Mouse (Mus musculus) ES-E14 (cell line): ENCODE results near the gene Tfcp2l1. TPM values are rescaled to one million over a fixed set of nuclear protein-coding genes. Genes with fewer than 3 reads are reported as not detected.

Experiments used
- DNase-seq: peaks from one replicate; pipeline ENCODE4 v3.0.0-alpha.2; 2013; ENCODE audit warnings: low read depth, low spot score
- H3K27ac ChIP-seq: 2 replicates; pipeline ENCODE4 v1.5.1; 2012; ENCODE audit warnings: low read depth, mild to moderate bottlenecking, low read length, moderate library complexity, mixed read lengths; ENCODE audit not compliant: poor library complexity, insufficient read depth, severe bottlenecking
- H3K36me3 ChIP-seq: 2 replicates; pipeline ENCODE4 v1.6.1; 2012; ENCODE audit warnings: mild to moderate bottlenecking, low read length, moderate library complexity, mixed read lengths; ENCODE audit not compliant: control insufficient read depth, poor library complexity, insufficient read depth, severe bottlenecking
- H3K4me1 ChIP-seq, 2 experiments: fragments of 150-350 bp in 1 of 2; sonication (generic) in 1 of 2; 2 replicates each; pipeline ENCODE4 v1.6.1; 2012; ENCODE audit warnings: low read length in 2 of 2, mild to moderate bottlenecking in 1 of 2, mixed read lengths in 1 of 2; ENCODE audit not compliant: control insufficient read depth in 2 of 2, insufficient read depth in 2 of 2, poor library complexity in 1 of 2
- H3K4me3 ChIP-seq, 2 experiments: fragments of 150-350 bp in 1 of 2; sonication (generic) in 1 of 2; 2 replicates each; pipeline ENCODE4 v1.5.1; 2012; ENCODE audit warnings: low read length in 2 of 2, low read depth in 1 of 2, mild to moderate bottlenecking in 1 of 2, mixed read lengths in 1 of 2; ENCODE audit not compliant: insufficient read depth in 1 of 2, poor library complexity in 1 of 2, severe bottlenecking in 1 of 2
- H3K9ac ChIP-seq: 2 replicates; pipeline ENCODE4 v1.6.1; 2012; ENCODE audit warnings: low read depth, mild to moderate bottlenecking, low read length, mixed read lengths; ENCODE audit not compliant: poor library complexity, insufficient read depth, severe bottlenecking
- H3K9me3 ChIP-seq: fragments of 150-350 bp; sonication (generic); 2 replicates; pipeline ENCODE4 v1.6.1; 2012; ENCODE audit warnings: low read depth, mild to moderate bottlenecking, low read length; ENCODE audit not compliant: control insufficient read depth, insufficient read depth
- CHD2 ChIP-seq: IDR thresholded peaks from 2 replicates; pipeline ENCODE4 v1.6.1; 2014; ENCODE audit warnings: mild to moderate bottlenecking, low read depth, low read length, inconsistent platforms
- HCFC1 ChIP-seq: IDR thresholded peaks from 2 replicates; pipeline ENCODE4 v1.6.1; 2012; ENCODE audit warnings: low read length, inconsistent platforms, borderline replicate concordance; ENCODE audit not compliant: insufficient read depth
- MAFK ChIP-seq: IDR thresholded peaks from 2 replicates; pipeline ENCODE4 v1.6.1; 2014; ENCODE audit warnings: mild to moderate bottlenecking, low read depth, low read length, inconsistent platforms; ENCODE audit not compliant: insufficient read depth
- ZC3H11A ChIP-seq: IDR thresholded peaks from 2 replicates; pipeline ENCODE4 v1.6.1; 2012; ENCODE audit warnings: low read depth, mild to moderate bottlenecking, inconsistent platforms, low read length, borderline replicate concordance
- ZNF384 ChIP-seq: IDR thresholded peaks from 2 replicates; pipeline ENCODE4 v1.6.1; 2012; ENCODE audit warnings: low read depth, low read length, inconsistent platforms
- in situ Hi-C, 2 experiments: fragments of 600-800 bp; cut with MboI; formaldehyde crosslinking; loops; one replicate each; pipeline ENCODE4 v1.15.1; 2025; ENCODE audit warnings: low sequenced_read_pairs in 2 of 2, inconsistent platforms in 1 of 2; ENCODE audit not compliant: unreplicated experiment in 2 of 2
- total RNA-seq: library from RNA; depleted of rRNA; stranded (reverse); fragments of 300-350 nt; gene quantifications from 2 replicates; pipeline ENCODE4 v1.2.3, GENCODE M21; 2012; rRNA removed

Tfcp2l1 gene
- 36.0 and 42.3 TPM in 2 replicates for total RNA-seq

DNA sequence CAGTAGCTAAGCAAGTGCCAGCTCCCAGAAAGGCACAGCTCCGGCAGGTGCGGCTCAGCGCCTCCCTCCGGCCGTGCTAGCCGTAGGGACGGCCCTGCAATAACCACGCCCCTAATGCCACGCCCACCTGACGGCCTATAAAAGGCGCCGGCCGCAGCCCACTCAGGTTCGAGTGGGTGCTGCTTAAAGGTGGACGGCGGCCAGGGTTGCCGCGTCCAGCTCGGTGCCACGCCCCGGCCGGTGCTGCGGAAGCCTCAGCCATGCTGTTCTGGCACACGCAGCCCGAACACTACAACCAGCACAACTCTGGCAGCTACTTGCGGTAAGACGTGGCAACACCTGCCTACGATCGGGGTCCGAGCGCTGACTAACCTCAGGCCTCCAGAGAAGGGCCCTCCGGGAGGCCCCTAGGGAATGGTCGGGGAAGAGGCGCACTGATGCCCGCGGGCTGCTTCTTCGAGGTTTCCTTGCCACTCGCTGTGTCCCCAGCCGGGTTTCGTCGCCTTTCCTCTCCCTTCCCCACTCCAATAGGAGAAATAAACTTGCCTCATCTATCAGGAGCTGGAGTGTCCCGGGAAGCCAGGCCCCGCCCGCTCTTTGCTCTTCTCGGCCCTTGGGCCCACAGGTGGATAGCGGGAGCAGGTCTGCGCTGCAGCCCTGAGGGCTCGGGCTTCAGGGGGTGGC, at the start of gene Tfcp2l1:
Gene Tfcp2l1, plus strand, starts transcription at position 165 of the 684 bp plus-strand sequence.
- peaks cover 5 to 25% of the 10 kb centered on the region in 2 experiments; a peak in 2 of 4 replicates for H3K4me1 ChIP-seq
- H3K36me3 ChIP-seq: peaks cover 10% of the 10 kb centered on the region
- H3K9me3 ChIP-seq: no peaks in the 10 kb centered on the region
- in situ Hi-C loops: loop anchor here in 1 of 2 experiments (25.0 kb wide), 1 partner anchor 434 kb away; the partner anchor contains the start of gene Gli2
- TF ChIP-seq CHD2 (no peak), HCFC1 (peak; percentile 61; the same call in 1 of the 2 replicates)
- no peak for DNase-seq
- H3K9ac ChIP-seq: peak within 1 kb of the TSS; percentile 76
- peak within 1 kb of the TSS; percentile 84 to 88 for H3K4me3 ChIP-seq
- H3K27ac ChIP-seq: peak within 1 kb of the TSS; percentile 9; the same call in 1 of the 2 replicates

DNA sequence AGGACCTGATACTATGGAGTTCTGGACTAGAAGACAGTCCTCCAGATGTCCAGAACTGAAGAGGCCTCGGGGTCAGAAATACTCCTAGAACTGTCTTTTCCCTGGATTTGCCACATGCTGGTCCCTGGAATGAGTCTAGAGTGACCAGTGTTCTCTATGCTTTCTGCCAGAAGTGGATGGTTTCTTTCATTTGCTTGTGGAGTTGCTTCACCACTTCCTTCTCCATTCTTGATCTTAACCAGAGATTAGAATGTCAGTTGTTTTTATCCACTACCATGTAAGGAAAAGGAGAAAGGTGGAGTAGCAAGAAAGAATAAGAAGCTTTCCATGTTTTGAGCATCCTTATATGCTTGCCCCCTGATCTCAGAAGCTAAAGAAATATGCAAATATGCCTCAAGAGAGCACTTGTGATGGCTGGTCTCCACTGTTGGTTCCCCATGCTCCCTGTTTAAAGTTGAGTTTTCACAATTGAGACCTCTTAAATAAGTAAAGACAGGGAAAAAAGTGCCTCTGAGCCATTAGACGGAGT, 47.5 kb upstream of the Tfcp2l1 start:
- DNase-seq: no peak
- TF ChIP-seq MAFK: no peak
- TF ChIP-seq CHD2: no peak
- no peak for TF ChIP-seq ZC3H11A
- TF ChIP-seq ZNF384: no peak
- TF ChIP-seq HCFC1: no peak
- peaks cover 8% of the 10 kb centered on the region; the same call in 1 of the 2 replicates for H3K36me3 ChIP-seq
- H3K4me3 ChIP-seq: no peak overlapping the region
- in situ Hi-C loops: no loop called here
- H3K9me3 ChIP-seq: no peaks in the 10 kb centered on the region
- H3K27ac ChIP-seq: no peak overlapping the region
- no peak overlapping the region for H3K9ac ChIP-seq
- H3K4me1 ChIP-seq: no peaks in the 10 kb centered on the region

DNA sequence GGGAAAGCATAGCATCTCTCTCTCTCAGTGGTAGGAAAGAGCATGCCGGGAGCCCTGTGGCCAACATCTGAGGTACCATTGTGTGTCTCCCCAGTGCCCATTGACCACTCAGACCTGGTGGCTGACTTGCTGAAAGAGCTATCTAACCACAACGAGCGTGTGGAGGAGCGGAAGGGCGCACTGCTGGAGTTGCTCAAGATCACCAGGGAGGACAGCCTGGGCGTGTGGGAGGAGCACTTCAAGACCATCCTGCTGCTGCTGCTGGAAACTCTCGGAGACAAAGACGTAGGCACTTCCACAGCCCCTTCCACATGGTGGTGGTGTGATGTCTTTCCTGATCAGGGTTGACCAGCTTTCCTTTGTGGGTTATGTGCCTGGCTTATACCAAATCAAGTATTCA, 46.6 kb upstream of the Tfcp2l1 start:
- in situ Hi-C loops: no loop called here
- H3K27ac ChIP-seq: no peak overlapping the region
- TF ChIP-seq MAFK: no peak
- no peak for TF ChIP-seq ZC3H11A
- no peak for TF ChIP-seq HCFC1
- TF ChIP-seq ZNF384: no peak
- no peak for TF ChIP-seq CHD2
- peaks cover 8% of the 10 kb centered on the region; the same call in 1 of the 2 replicates for H3K36me3 ChIP-seq
- H3K9ac ChIP-seq: no peak overlapping the region
- H3K9me3 ChIP-seq: no peaks in the 10 kb centered on the region
- H3K4me3 ChIP-seq: no peak overlapping the region
- no peaks in the 10 kb centered on the region for H3K4me1 ChIP-seq
- DNase-seq: no peak

DNA sequence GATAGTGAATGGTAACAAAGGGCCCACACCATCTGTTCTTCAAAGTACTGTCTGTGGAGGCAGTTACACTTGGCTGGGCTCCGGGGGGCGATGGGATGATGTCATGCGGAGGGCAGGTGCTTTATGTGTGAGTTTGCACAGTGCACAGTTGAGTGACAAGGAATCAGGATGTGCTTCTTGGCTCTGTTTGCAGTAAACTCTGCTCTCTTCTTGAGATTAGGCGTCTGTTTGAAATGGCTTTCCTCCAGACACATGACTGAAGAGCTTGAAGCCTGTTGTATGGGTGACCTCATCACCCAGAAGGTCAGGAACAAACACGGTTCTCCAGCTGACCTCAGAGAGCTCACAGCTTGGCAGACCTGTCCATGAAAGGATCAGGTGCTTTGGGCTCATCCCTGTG, 38.0 kb upstream of the Tfcp2l1 start:
- H3K4me1 ChIP-seq: peaks cover 0 to 3% of the 10 kb centered on the region in 2 experiments; a peak in 1 of 4 replicates
- H3K27ac ChIP-seq: no peak overlapping the region
- in situ Hi-C loops: no loop called here
- no peak overlapping the region for H3K9ac ChIP-seq
- H3K9me3 ChIP-seq: no peaks in the 10 kb centered on the region
- H3K36me3 ChIP-seq: peaks cover 3% of the 10 kb centered on the region; the same call in 1 of the 2 replicates
- no peak for DNase-seq
- TF ChIP-seq CHD2: no peak
- no peak for TF ChIP-seq MAFK
- no peak for TF ChIP-seq ZNF384
- TF ChIP-seq ZC3H11A: no peak
- no peak for TF ChIP-seq HCFC1
- H3K4me3 ChIP-seq: no peak overlapping the region
